Mouse (Mus musculus) kidney, postnatal 14 days (tissue): ENCODE results near the gene H2-Q1.
A peak's percentile ranks its signal among the peaks of the same experiment; 100 is the strongest.
"Not testable (repeated sequence)": the region's sequence is repeated elsewhere in the genome, so short reads cannot be mapped to it uniquely, and the experiment has no call there.

Experiments used
- DNase-seq: peaks from one replicate; pipeline ENCODE4 v3.0.0; 2022; ENCODE audit warnings: mixed read lengths

Gene H2-Q1

GRCm38 (mm10) chr17:35320327-35321081, at the start of gene H2-Q1:
H2-Q1 (plus strand) TSS chr17:35320405.
- no peak for DNase-seq

- DNase-seq = no peak
Measured at GRCm38 (mm10) chr17:35272249-35272648, 48.0 kb upstream of the H2-Q1 start.

GRCm38 (mm10) chr17:35274770-35275169, 45.4 kb upstream of the H2-Q1 start:
- peak; percentile 90 for DNase-seq

GRCm38 (mm10) chr17:35276304-35276864, 43.8 kb upstream of the H2-Q1 start:
- DNase-seq = no peak

- DNase-seq = no peak
Measured at GRCm38 (mm10) chr17:35278049-35278448, 42.2 kb upstream of the H2-Q1 start.

- DNase-seq = no peak
Measured at GRCm38 (mm10) chr17:35278957-35279688, 41.1 kb upstream of the H2-Q1 start.

GRCm38 (mm10) chr17:35280276-35280675, 39.9 kb upstream of the H2-Q1 start:
- DNase-seq = no peak

- DNase-seq = no peak
Measured at GRCm38 (mm10) chr17:35285431-35285830, 34.8 kb upstream of the H2-Q1 start.

- peak; percentile 50 for DNase-seq
Measured at GRCm38 (mm10) chr17:35295796-35296195, 24.4 kb upstream of the H2-Q1 start.

GRCm38 (mm10) chr17:35300261-35300945, 19.8 kb upstream of the H2-Q1 start:
- DNase-seq = not testable (repeated sequence)

- peak; percentile 90 for DNase-seq
Measured at GRCm38 (mm10) chr17:35301645-35302258, 18.5 kb upstream of the H2-Q1 start.

- no peak for DNase-seq
Measured at GRCm38 (mm10) chr17:35303271-35303670, 16.9 kb upstream of the H2-Q1 start.

- DNase-seq = no peak
Measured at GRCm38 (mm10) chr17:35303756-35304350, 16.4 kb upstream of the H2-Q1 start.

GRCm38 (mm10) chr17:35304478-35304877, 15.7 kb upstream of the H2-Q1 start:
- DNase-seq = no peak

GRCm38 (mm10) chr17:35304921-35305320, 15.3 kb upstream of the H2-Q1 start:
- not testable (repeated sequence) for DNase-seq

- no peak for DNase-seq
Measured at GRCm38 (mm10) chr17:35318671-35319070, 1.5 kb upstream of the H2-Q1 start.

- not testable (repeated sequence) for DNase-seq
Measured at GRCm38 (mm10) chr17:35325124-35325523, 4.9 kb downstream of the H2-Q1 start.

GRCm38 (mm10) chr17:35326000-35326399, 5.8 kb downstream of the H2-Q1 start:
- not testable (repeated sequence) for DNase-seq

GRCm38 (mm10) chr17:35329714-35330113, 9.5 kb downstream of the H2-Q1 start:
- not testable (repeated sequence) for DNase-seq

- not testable (repeated sequence) for DNase-seq
Measured at GRCm38 (mm10) chr17:35331546-35331945, 11.3 kb downstream of the H2-Q1 start.

- DNase-seq = peak; percentile 27
Measured at GRCm38 (mm10) chr17:35342071-35342671, 22.0 kb downstream of the H2-Q1 start, which contains the start of gene H2-Q2. H2-Q2 (plus strand) TSS chr17:35342242.
